Mouse (Mus musculus) heart, adult 8-10 months (tissue): ENCODE data around the gene Fastkd5. TPM values are rescaled to one million over a fixed set of nuclear protein-coding genes. Genes with fewer than 3 reads are reported as not detected.
A peak's percentile ranks its signal among the peaks of the same experiment; 100 is the strongest.
"Not testable (repeated sequence)": the region's sequence is repeated elsewhere in the genome, so short reads cannot be mapped to it uniquely, and the experiment has no call there.

Experiments
- DNase-seq: peaks from one replicate; pipeline ENCODE4 v3.0.0; 2022; ENCODE audit warnings: low spot score
- total RNA-seq, 4 experiments: library from RNA; stranded (reverse); gene quantifications; 2 replicates each; pipeline ENCODE4 v1.2.4; 2022

The Fastkd5 gene
- 1 to 10 TPM; 6.0 to 8.6 (median 8.1) TPM for total RNA-seq

DNA sequence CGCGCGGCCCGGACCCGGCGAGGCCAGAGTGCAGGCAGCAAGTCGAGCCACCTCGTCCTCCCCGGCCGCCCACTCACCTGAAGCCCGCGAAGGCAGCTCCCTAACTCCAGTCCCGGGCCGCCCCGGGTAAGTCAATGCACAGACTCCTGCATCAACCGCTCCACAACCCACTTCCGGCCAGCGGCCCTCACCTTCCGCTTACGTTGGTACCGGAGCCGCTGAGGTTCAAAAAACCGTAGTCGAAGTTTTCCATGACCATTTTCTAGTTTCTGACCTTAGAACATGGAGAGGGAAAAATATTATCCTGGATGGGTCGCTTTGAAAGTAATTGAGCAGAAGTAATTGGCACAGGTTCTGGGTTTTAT, at the start of gene Fastkd5, which contains the start of gene Ubox5:
Fastkd5 (minus strand) TSS at position 189 of the 365 bp plus-strand sequence.
Ubox5 (minus strand) TSS at position 200 of the 365 bp plus-strand sequence.
- peak; percentile 94 for DNase-seq

GRCm38 (mm10) chr2:130679154-130679553, 49.3 kb upstream of the Fastkd5 start:
- no peak for DNase-seq

GRCm38 (mm10) chr2:130677211-130677610, 47.4 kb upstream of the Fastkd5 start:
- DNase-seq = no peak

GRCm38 (mm10) chr2:130667559-130667958, 37.7 kb upstream of the Fastkd5 start, which contains the start of gene Itpa:
Itpa (plus strand) TSS chr2:130667610.
- peak; percentile 87 for DNase-seq

GRCm38 (mm10) chr2:130664102-130664701, 34.4 kb upstream of the Fastkd5 start, which contains the start of gene Ddrgk1:
Ddrgk1 (minus strand) TSS chr2:130664659.
- peak; percentile 93 for DNase-seq

DNA sequence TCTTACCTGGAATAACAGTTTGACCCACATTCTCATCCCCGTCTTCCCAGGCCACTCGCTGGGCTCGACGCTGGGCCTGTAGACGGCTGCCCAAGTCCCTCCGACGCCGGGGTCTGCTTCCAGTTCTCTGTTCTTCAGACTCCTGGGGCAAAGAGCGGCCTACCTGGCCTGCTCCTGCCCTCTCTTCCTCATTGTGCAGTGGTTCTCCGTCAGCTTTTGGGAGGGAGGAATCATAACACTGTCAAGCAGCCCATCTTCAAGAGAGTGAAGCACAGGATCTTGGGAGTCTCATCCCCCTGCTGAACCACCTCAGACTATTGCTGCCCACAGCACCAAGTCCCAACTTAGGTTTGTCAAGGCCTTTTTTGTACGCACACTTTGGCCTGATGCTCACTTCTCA, 33.5 kb upstream of the Fastkd5 start:
- no peak for DNase-seq

DNA sequence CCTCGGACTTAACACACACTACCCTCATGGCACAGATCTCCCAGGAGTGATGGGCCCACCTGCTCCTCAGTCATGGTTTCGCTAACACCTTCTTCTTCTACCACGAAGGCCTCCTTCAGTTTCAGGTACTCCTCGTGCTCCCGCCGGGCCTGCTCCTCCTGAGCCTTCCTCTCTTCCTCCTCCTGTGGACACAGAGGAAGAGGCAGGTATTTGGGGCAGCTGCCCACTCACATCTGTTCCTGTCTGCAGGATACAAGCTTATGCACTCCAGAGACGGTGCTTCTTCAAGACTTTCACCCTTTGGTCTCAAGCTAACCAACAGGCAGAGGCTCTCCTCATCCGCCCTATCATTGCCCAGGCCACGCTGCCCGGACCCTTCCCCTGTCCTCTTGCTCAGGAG, 28.7 kb upstream of the Fastkd5 start:
- DNase-seq = no peak

DNA sequence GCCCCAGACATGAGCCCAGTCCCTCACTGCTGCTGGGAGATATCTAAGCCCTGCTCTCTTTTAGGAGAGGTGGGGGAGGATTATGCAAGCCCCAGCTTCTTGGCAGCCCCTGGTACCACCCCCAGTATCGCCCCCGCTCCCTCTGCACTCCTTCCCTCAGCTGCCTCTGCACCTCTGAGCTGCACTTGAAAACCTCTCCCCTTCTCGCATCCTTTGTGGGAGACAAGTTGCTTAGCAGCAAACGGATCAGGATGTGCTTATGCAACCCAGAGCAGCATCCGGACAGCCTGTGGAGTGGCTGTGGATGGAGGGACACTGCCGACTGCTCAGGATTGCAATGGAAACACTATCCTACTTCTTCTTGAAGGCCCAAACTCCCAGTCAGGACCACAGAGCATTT, 27.7 kb upstream of the Fastkd5 start:
- DNase-seq = no peak

DNA sequence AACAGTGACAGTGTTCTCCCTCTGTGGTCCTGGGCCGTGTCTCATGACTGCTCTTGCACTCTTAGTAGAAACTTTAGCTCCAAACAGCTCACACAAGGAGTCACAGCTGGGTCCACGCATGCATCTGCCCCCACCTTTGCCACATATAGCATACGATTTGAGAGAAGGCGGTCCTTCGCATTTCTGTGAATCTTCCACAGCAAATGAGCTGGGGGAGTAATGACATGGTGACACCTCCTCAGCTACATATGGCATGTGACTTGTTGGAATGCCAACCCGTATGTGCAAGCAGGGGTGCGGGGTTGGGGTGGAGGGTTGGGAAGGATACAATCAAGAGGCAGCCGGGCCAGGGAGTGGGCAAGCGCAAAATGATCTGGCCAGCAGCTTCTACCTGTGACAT, 26.7 kb upstream of the Fastkd5 start:
- no peak for DNase-seq

DNA sequence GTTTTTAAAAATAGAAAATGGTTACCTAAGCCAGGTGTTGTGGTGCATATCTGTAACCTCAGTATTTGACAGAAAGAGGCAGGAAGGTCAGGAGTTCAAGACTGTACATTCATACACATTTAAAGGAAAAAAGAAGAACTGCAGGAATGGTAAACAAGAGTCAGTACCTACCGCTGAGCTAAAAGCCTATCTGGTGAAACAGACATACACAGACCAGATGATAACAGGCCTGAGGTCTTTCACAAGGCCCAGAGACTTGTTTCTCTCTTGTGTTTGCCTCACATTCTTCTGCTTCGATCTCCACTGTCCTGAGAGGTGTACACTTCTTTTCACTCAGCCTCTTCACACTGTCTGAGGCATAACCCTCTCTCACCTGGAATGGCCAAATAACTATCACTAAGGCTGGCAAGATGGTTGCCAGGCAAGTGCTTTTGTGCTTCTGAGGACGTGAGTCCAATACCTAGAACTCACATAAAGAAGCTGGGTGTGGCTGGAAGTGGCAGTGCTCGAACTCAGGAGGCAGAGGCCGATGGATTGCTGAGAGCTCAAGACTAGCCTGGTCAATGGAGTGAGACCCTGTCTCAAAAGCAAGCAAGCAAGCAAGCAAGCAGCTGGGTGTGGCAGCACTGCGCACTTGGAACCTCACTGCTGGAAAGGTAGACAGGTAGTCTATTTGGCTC, 26.0 kb upstream of the Fastkd5 start:
- DNase-seq = no peak

DNA sequence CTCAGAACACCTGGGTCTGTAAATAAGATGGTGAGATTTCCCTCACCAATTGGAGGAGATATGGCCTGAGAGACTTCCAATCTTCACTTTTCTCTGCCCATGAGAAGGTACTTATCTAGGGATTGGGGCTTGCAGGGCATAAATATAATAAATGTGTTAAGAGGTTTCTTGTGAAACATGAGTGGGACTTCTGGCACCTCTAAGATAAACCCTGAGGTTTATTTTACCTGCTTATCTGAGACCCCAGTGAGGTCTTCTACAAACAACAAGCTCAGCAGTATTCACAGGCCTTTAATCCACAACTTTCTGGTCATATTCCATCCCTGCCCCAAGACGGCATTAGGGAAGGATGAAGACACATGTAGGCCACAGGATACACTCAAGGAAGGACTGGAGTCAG, 23.9 kb upstream of the Fastkd5 start:
- no peak for DNase-seq

GRCm38 (mm10) chr2:130653303-130653702, 23.5 kb upstream of the Fastkd5 start:
- no peak for DNase-seq

GRCm38 (mm10) chr2:130649028-130649427, 19.2 kb upstream of the Fastkd5 start:
- not testable (repeated sequence) for DNase-seq

- DNase-seq = no peak
Observed at GRCm38 (mm10) chr2:130645198-130645597, 15.4 kb upstream of the Fastkd5 start.

DNA sequence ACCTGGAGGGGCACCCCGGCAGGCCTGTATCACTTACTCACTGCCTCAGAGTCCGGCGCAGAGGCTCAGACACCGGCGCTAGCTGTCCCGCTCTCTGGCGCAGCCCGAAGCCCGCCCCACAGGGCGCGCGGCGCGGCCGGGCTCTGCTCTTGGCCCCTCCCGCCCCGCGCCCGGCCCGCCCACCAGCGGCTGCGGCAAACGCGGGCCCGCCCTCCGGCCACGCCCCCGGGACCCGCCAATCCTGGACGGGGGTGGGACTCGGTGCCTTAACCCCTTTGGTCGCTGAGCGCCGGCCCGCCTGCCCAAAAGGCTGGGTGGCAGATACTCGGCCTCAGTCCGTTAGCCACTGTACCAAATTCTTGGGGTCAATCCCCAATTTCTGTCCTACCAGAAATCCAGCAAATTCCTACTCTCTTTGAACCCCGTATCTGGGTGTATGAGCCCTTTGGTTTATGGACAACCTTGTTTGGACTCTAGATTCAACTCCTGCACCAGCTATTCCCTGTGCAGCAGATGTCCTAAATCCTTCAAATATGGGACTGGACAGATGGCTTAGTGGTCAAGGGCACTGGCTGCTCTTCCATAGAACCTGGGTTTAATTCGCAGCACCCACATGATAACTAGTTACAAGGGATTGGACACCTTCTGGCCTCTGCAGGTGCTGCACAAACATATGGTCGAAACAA, 13.0 kb upstream of the Fastkd5 start, which contains the start of gene Lzts3:
Lzts3 (minus strand) TSS at position 120 of the 686 bp plus-strand sequence.
- DNase-seq = peak; percentile 88

DNA sequence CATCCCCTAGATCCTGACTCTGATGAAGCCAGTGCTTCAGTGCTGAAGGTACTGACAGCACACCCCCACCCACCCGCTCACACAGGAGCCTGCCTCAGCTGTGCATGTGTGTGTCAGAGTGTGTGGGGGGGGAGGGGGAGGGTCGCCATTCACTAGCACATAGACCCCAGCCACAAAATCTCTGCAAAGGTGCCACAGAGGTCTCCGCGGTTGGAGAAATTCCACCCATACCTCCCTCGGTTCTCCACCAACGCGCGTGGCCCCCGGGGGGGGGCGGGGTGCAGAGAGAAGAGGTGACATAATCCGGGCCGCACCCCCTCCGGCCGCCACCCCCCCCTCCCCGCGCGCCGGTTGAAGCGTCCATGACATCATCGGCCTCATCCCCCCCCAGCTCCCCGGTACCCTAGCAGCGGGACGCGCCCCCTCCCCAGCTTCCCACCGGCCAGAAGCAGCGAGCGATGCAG, 12.4 kb upstream of the Fastkd5 start:
- DNase-seq = no peak

- no peak for DNase-seq
Observed at GRCm38 (mm10) chr2:130641351-130642025, 11.7 kb upstream of the Fastkd5 start.

DNA sequence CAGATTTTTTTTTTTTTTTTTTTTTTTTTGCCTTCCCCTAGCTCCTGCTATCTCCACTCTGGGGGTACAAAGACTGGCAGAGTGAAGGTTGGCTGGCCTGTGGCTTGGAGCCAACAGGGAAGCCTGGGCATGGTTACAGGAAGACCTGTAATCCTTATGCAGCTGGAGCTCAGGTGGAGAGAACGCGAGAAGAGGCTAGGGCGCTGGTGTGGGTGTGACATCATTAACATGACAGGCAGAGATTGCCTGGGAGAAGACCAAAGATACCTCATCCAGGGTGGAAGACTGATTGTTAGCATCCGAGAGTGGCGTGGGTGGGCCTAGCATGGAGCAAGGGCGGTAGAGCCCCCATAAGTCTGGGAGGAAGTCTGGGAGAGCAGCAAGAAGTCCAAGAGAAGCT, 9.4 kb upstream of the Fastkd5 start:
- DNase-seq = no peak

DNA sequence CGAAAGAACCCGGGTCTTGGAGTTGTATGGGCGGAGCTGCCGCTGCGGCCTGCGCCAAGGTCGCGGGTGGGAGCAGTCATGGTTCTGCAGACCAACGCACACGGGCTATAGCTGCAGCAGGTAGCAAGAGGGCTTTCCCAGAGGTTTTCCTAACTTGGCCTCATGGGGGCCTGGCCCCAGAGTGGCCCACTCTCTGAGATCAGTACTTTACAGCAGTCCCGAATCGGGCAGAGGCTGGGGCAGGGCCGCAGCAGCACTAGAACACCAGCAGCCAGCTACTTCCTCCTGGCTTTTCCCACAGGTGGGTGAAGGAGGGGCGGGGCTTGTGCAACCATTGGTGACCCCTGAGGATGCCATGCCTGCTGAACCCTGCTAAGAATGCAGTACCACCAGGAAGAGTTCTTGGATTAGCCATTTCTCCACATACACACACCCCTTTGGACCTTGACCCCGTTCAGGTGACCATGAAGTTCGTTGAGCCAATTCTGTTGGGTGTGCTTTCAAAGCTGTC, 8.3 kb upstream of the Fastkd5 start:
- DNase-seq = no peak

GRCm38 (mm10) chr2:130635847-130636246, 6.0 kb upstream of the Fastkd5 start:
- DNase-seq = no peak

- DNase-seq = no peak
Observed at GRCm38 (mm10) chr2:130634739-130635411, 5.0 kb upstream of the Fastkd5 start.
